Comparison of ENCODE assay signal across 10 mouse cellular contexts in the genomic region with DNA sequence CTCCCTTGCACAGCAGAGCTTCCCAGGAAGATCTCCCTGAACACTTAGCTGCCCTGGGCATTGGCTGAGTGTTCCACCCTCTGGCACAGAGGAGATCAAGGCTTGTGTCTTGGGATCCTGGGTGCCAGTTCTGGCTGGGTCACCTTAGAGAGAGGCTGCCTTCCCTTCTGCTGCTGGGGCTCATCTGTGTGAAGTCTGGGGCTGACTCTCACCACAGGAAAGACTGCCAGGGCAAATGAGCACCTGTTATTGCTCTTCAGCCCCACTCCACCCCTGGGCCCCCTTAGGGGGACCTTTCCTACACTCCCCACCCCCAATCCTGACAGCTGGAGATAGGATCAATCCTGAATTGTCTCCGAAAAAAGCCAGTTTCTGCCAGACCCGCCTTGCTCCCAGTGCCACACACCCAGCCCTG. TPM values are rescaled to one million over a fixed set of nuclear protein-coding genes. Genes with fewer than 3 reads are reported as not detected.
A peak's percentile ranks its signal among the peaks of the same experiment; 100 is the strongest.
DNase-seq lines count a peak whose midpoint lies in the region; ATAC-seq and TF ChIP-seq lines count a peak whose summit lies in the region.
"Had no signal": no experiment of that assay in that cellular context is flagged by ENCODE, and none has a peak within 500 bp of the region (broad histone marks: within the 10 kb centered on the region; RNA-seq: fewer than 3 reads in every experiment).

No protein-coding gene starts in this region.

- H3K4me3 ChIP-seq in heart, embryonic 15.5 days = peak overlapping the region; percentile 67
- peak overlapping the region; percentile 93; the same call in 1 of the 2 replicates for H3K4me3 ChIP-seq in cortical plate, adult 2 months (ENCODE audit: insufficient read depth, low read length)
- H3K4me3 ChIP-seq in hindbrain, embryonic 14.5 days (replicated peaks; ENCODE audit: low read length) = peak overlapping the region; percentile 54
- H3K4me3 ChIP-seq in midbrain, embryonic 14.5 days (replicated peaks; ENCODE audit: low read depth, low read length) = peak overlapping the region; percentile 56

- no peak for TF ChIP-seq POLR2A in cortical plate, adult 2 months (IDR thresholded peaks at IDR 0.05; ENCODE audit: extremely low read depth, insufficient read depth, low read length)

- TF ChIP-seq CTCF in cortical plate, adult 2 months (IDR thresholded peaks at IDR 0.05; ENCODE audit: extremely low read depth, insufficient read depth, low read length) = no peak

- H3K36me3 ChIP-seq in heart, embryonic 15.5 days = no peaks in the 10 kb centered on the region
- H3K36me3 ChIP-seq in hindbrain, embryonic 14.5 days (replicated peaks; ENCODE audit: control insufficient read depth, insufficient read depth) = no peaks in the 10 kb centered on the region
- no peaks in the 10 kb centered on the region for H3K36me3 ChIP-seq in midbrain, embryonic 14.5 days (ENCODE audit: control insufficient read depth, insufficient read depth, low read length)

- 43% methylated on average over 2 of the region's 2 CpGs for WGBS in heart, embryonic 15.5 days
- WGBS in hindbrain, embryonic 14.5 days = 64% methylated on average over 2 of the region's 2 CpGs
- 61% methylated on average over 2 of the region's 2 CpGs for WGBS in midbrain, embryonic 14.5 days

- no peak overlapping the region for H3K9ac ChIP-seq in heart, embryonic 15.5 days
- peak overlapping the region; percentile 64; the same call in 1 of the 2 replicates for H3K9ac ChIP-seq in hindbrain, embryonic 14.5 days
- H3K9ac ChIP-seq in midbrain, embryonic 14.5 days (replicated peaks; ENCODE audit: low read length) = no peak overlapping the region

- no peak for ATAC-seq in heart, embryonic 15.5 days (replicated peaks; ENCODE audit: insufficient number of reproducible peaks, insufficient read depth, low FRiP score, low read depth)
- ATAC-seq in hindbrain, embryonic 14.5 days (ENCODE audit: low FRiP score) = no peak
- no peak for ATAC-seq in midbrain, embryonic 14.5 days (ENCODE audit: low FRiP score, low TSS enrichment)

- H3K9me3 ChIP-seq in heart, embryonic 15.5 days (replicated peaks) = no peaks in the 10 kb centered on the region
- H3K9me3 ChIP-seq in hindbrain, embryonic 14.5 days (ENCODE audit: control insufficient read depth, low read length) = no peaks in the 10 kb centered on the region
- H3K9me3 ChIP-seq in midbrain, embryonic 14.5 days (ENCODE audit: control insufficient read depth, low read length) = no peaks in the 10 kb centered on the region

- H3K27ac ChIP-seq in heart, embryonic 15.5 days = no peak overlapping the region
- H3K27ac ChIP-seq in cortical plate, adult 2 months (ENCODE audit: insufficient read depth, low read length) = no peak overlapping the region
- H3K27ac ChIP-seq in hindbrain, embryonic 14.5 days = no peak overlapping the region
- H3K27ac ChIP-seq in midbrain, embryonic 14.5 days (replicated peaks; ENCODE audit: low read depth, low read length) = no peak overlapping the region

- no peak for DNase-seq in heart, adult 18-20 months
- no peak for DNase-seq in hindbrain, embryonic 14.5 days (ENCODE audit: low spot score)
- DNase-seq in midbrain, embryonic 14.5 days = no peak
- DNase-seq in layer of hippocampus, postnatal 36 days = no peak
- no peak for DNase-seq in testis, postnatal 14 days (ENCODE audit: low spot score)
- no peak for DNase-seq in right cerebral cortex, postnatal 4 days
- DNase-seq: layer of hippocampus, adult 9-11 months had no signal

- H3K4me1 ChIP-seq in heart, embryonic 15.5 days (replicated peaks) = peaks cover 12% of the 10 kb centered on the region
- no peaks in the 10 kb centered on the region for H3K4me1 ChIP-seq in cortical plate, adult 2 months (ENCODE audit: control insufficient read depth, insufficient read depth, low read length)
- peaks cover 13% of the 10 kb centered on the region for H3K4me1 ChIP-seq in hindbrain, embryonic 14.5 days (replicated peaks; ENCODE audit: control insufficient read depth, insufficient read depth, low read length)
- 0 out of 2 replicates have a peak, but pooled peaks cover 3% of the 10 kb centered on the region for H3K4me1 ChIP-seq in midbrain, embryonic 14.5 days (ENCODE audit: control insufficient read depth, insufficient read depth, low read length)

- H3K4me2 ChIP-seq in heart, embryonic 15.5 days = peak overlapping the region; percentile 73
- peak overlapping the region; percentile 65 for H3K4me2 ChIP-seq in hindbrain, embryonic 14.5 days (replicated peaks)
- peak overlapping the region; percentile 71 for H3K4me2 ChIP-seq in midbrain, embryonic 14.5 days (ENCODE audit: low read length)

- H3K27me3 ChIP-seq in heart, embryonic 15.5 days = no peaks in the 10 kb centered on the region
- H3K27me3 ChIP-seq in hindbrain, embryonic 14.5 days (ENCODE audit: control insufficient read depth, insufficient read depth, low read length) = no peaks in the 10 kb centered on the region
- peaks cover 8% of the 10 kb centered on the region; the same call in 1 of the 2 replicates for H3K27me3 ChIP-seq in midbrain, embryonic 14.5 days (ENCODE audit: control insufficient read depth, insufficient read depth, low read length)

RNA-seq across cellular contexts. Expression of a gene that starts 1.0 kb away (rescaled TPM):
- 2.7 and 9.1 TPM in 2 replicates for polyA plus RNA-seq in heart, embryonic 15.5 days (2015; fragmentation: Nextera tagmentation; extraction: Ambion mirVana)
- total RNA-seq in heart, adult 18-20 months (2021) = 1 to 10 TPM; 1.4 to 3.0 TPM
- 36.1 and 36.5 TPM in 2 replicates for polyA plus RNA-seq in cortical plate, adult 2 months (2012; rRNA removed)
- polyA plus RNA-seq in hindbrain, embryonic 14.5 days (2014; fragmentation: Nextera tagmentation; extraction: Ambion mirVana) = 16.7 and 18.0 TPM in 2 replicates
- polyA plus RNA-seq in midbrain, embryonic 14.5 days (2014; fragmentation: Nextera tagmentation; extraction: Ambion mirVana) = 9.8 and 9.9 TPM in 2 replicates
- 10 to 100 TPM; 48.6 to 48.8 TPM for total RNA-seq in layer of hippocampus, postnatal 36 days (2021)

RNA-seq across cellular contexts. Expression of a gene that starts 22.2 kb away (rescaled TPM):
- 0.19 TPM in 1 of 2 replicates, not detected in the other for polyA plus RNA-seq in heart, embryonic 15.5 days (2015; fragmentation: Nextera tagmentation; extraction: Ambion mirVana)
- not detected for total RNA-seq in heart, adult 18-20 months (2021)
- polyA plus RNA-seq in cortical plate, adult 2 months (2012; rRNA removed) = 0.40 and 0.61 TPM in 2 replicates
- polyA plus RNA-seq in hindbrain, embryonic 14.5 days (2014; fragmentation: Nextera tagmentation; extraction: Ambion mirVana) = 0.25 and 0.31 TPM in 2 replicates
- 0.12 and 0.32 TPM in 2 replicates for polyA plus RNA-seq in midbrain, embryonic 14.5 days (2014; fragmentation: Nextera tagmentation; extraction: Ambion mirVana)
- total RNA-seq in layer of hippocampus, postnatal 36 days (2021) = under 1 TPM; 0.25 to 0.42 TPM
- total RNA-seq: CH12.LX had no signal

RNA-seq across cellular contexts. Expression of a gene that starts 31.8 kb away (rescaled TPM):
- polyA plus RNA-seq in heart, embryonic 15.5 days (2015; fragmentation: Nextera tagmentation; extraction: Ambion mirVana) = 0.08 and 0.27 TPM in 2 replicates
- total RNA-seq in heart, adult 18-20 months (2021) = not detected
- 0.33 and 0.34 TPM in 2 replicates for polyA plus RNA-seq in cortical plate, adult 2 months (2012; rRNA removed)
- 0.31 and 0.32 TPM in 2 replicates for polyA plus RNA-seq in hindbrain, embryonic 14.5 days (2014; fragmentation: Nextera tagmentation; extraction: Ambion mirVana)
- polyA plus RNA-seq in midbrain, embryonic 14.5 days (2014; fragmentation: Nextera tagmentation; extraction: Ambion mirVana) = 0.29 and 0.43 TPM in 2 replicates
- 1 to 10 TPM; 1.1 to 1.2 TPM for total RNA-seq in layer of hippocampus, postnatal 36 days (2021)

RNA-seq across cellular contexts. Expression of a gene that starts 57.8 kb away (rescaled TPM):
- 5.1 and 7.5 TPM in 2 replicates for polyA plus RNA-seq in heart, embryonic 15.5 days (2015; fragmentation: Nextera tagmentation; extraction: Ambion mirVana)
- total RNA-seq in heart, adult 18-20 months (2021) = 1 to 10 TPM; 3.9 to 5.2 TPM
- polyA plus RNA-seq in cortical plate, adult 2 months (2012; rRNA removed) = 20.3 and 23.1 TPM in 2 replicates
- 20.0 and 24.3 TPM in 2 replicates for polyA plus RNA-seq in hindbrain, embryonic 14.5 days (2014; fragmentation: Nextera tagmentation; extraction: Ambion mirVana)
- 20.3 and 21.0 TPM in 2 replicates for polyA plus RNA-seq in midbrain, embryonic 14.5 days (2014; fragmentation: Nextera tagmentation; extraction: Ambion mirVana)
- total RNA-seq in layer of hippocampus, postnatal 36 days (2021) = 10 to 100 TPM; 10.1 to 10.2 TPM
